Mouse (Mus musculus): ENCODE results near the gene Vasp. TPM values are rescaled to one million over a fixed set of nuclear protein-coding genes. Genes with fewer than 3 reads are reported as not detected.

Vasp gene
- 17.5 TPM for polyA plus RNA-seq (2014; fragmentation: Illumina TruSeq; extraction: RNeasy Lipid Tissue Mini Kit (QIAGEN cat#74804); ENCODE audit: low read depth, low replicate concordance)

GRCm38 (mm10) chr7:19271238-19272172 is at the start of gene Vasp:
Vasp (minus strand) TSS chr7:19271817.

GRCm38 (mm10) chr7:19309884-19310641 is 38.4 kb upstream of the Vasp start, which contains the start of gene Fosb:
Fosb (minus strand) TSS chr7:19310051.

GRCm38 (mm10) chr7:19282385-19282784 is 10.8 kb upstream of the Vasp start, which contains the start of gene Rtn2:
Rtn2 (plus strand) TSS chr7:19282624.

GRCm38 (mm10) chr7:19279581-19280114 is 8.0 kb upstream of the Vasp start, which contains the start of gene Ppm1n:
Ppm1n (minus strand) TSS chr7:19280064.

GRCm38 (mm10) chr7:19227883-19228792 is 43.5 kb downstream of the Vasp start, which contains the start of gene Opa3:
Opa3 (plus strand) TSS chr7:19228334.

GRCm38 (mm10) chr7:19211996-19212755 is 59.4 kb downstream of the Vasp start, which contains the start of gene Gpr4:
Gpr4 (plus strand) TSS chr7:19212538.

Other genes starting within 250 kb of the Vasp start
- not detected for gene Foxa3, start 248.3 kb downstream of the Vasp start, polyA plus RNA-seq (2014; fragmentation: Illumina TruSeq; extraction: RNeasy Lipid Tissue Mini Kit (QIAGEN cat#74804); ENCODE audit: low read depth, low replicate concordance)
- gene Sympk, start 247.4 kb downstream of the Vasp start, polyA plus RNA-seq (2014; fragmentation: Illumina TruSeq; extraction: RNeasy Lipid Tissue Mini Kit (QIAGEN cat#74804); ENCODE audit: low read depth, low replicate concordance), result 7.6 TPM
- not detected for gene Rsph6a, start 217.1 kb downstream of the Vasp start, polyA plus RNA-seq (2014; fragmentation: Illumina TruSeq; extraction: RNeasy Lipid Tissue Mini Kit (QIAGEN cat#74804); ENCODE audit: low read depth, low replicate concordance)
- gene Dmwd, start 195.6 kb downstream of the Vasp start, polyA plus RNA-seq (2014; fragmentation: Illumina TruSeq; extraction: RNeasy Lipid Tissue Mini Kit (QIAGEN cat#74804); ENCODE audit: low read depth, low replicate concordance), result 1.3 TPM
- 11.7 TPM for gene Dmpk, start 188.0 kb downstream of the Vasp start, polyA plus RNA-seq (2014; fragmentation: Illumina TruSeq; extraction: RNeasy Lipid Tissue Mini Kit (QIAGEN cat#74804); ENCODE audit: low read depth, low replicate concordance)
- 1.5 TPM for gene Six5, start 177.2 kb downstream of the Vasp start, polyA plus RNA-seq (2014; fragmentation: Illumina TruSeq; extraction: RNeasy Lipid Tissue Mini Kit (QIAGEN cat#74804); ENCODE audit: low read depth, low replicate concordance)
- not detected for gene Gm4969, start 153.4 kb downstream of the Vasp start, polyA plus RNA-seq (2014; fragmentation: Illumina TruSeq; extraction: RNeasy Lipid Tissue Mini Kit (QIAGEN cat#74804); ENCODE audit: low read depth, low replicate concordance)
- 0.82 TPM for gene Fbxo46, start 152.0 kb downstream of the Vasp start, polyA plus RNA-seq (2014; fragmentation: Illumina TruSeq; extraction: RNeasy Lipid Tissue Mini Kit (QIAGEN cat#74804); ENCODE audit: low read depth, low replicate concordance)
- 10.5 TPM for gene Qpctl, start 122.5 kb downstream of the Vasp start, polyA plus RNA-seq (2014; fragmentation: Illumina TruSeq; extraction: RNeasy Lipid Tissue Mini Kit (QIAGEN cat#74804); ENCODE audit: low read depth, low replicate concordance)
- 2.0 TPM for gene Snrpd2, start 122.1 kb downstream of the Vasp start, polyA plus RNA-seq (2014; fragmentation: Illumina TruSeq; extraction: RNeasy Lipid Tissue Mini Kit (QIAGEN cat#74804); ENCODE audit: low read depth, low replicate concordance)
- not detected for gene Gipr, start 105.7 kb downstream of the Vasp start, polyA plus RNA-seq (2014; fragmentation: Illumina TruSeq; extraction: RNeasy Lipid Tissue Mini Kit (QIAGEN cat#74804); ENCODE audit: low read depth, low replicate concordance)
- gene Eml2, start 95.4 kb downstream of the Vasp start, polyA plus RNA-seq (2014; fragmentation: Illumina TruSeq; extraction: RNeasy Lipid Tissue Mini Kit (QIAGEN cat#74804); ENCODE audit: low read depth, low replicate concordance), result not detected
- gene Gpr4, start 59.3 kb downstream of the Vasp start, polyA plus RNA-seq (2014; fragmentation: Illumina TruSeq; extraction: RNeasy Lipid Tissue Mini Kit (QIAGEN cat#74804); ENCODE audit: low read depth, low replicate concordance), result 5.4 TPM
- gene Opa3, start 43.5 kb downstream of the Vasp start, polyA plus RNA-seq (2014; fragmentation: Illumina TruSeq; extraction: RNeasy Lipid Tissue Mini Kit (QIAGEN cat#74804); ENCODE audit: low read depth, low replicate concordance), result 13.0 TPM
- not detected for gene Ppm1n, start 8.2 kb upstream of the Vasp start, polyA plus RNA-seq (2014; fragmentation: Illumina TruSeq; extraction: RNeasy Lipid Tissue Mini Kit (QIAGEN cat#74804); ENCODE audit: low read depth, low replicate concordance)
- 1.9 TPM for gene Rtn2, start 10.8 kb upstream of the Vasp start, polyA plus RNA-seq (2014; fragmentation: Illumina TruSeq; extraction: RNeasy Lipid Tissue Mini Kit (QIAGEN cat#74804); ENCODE audit: low read depth, low replicate concordance)
- gene Fosb, start 38.2 kb upstream of the Vasp start, polyA plus RNA-seq (2014; fragmentation: Illumina TruSeq; extraction: RNeasy Lipid Tissue Mini Kit (QIAGEN cat#74804); ENCODE audit: low read depth, low replicate concordance), result 1.3 TPM
- not detected for gene Ercc1, start 73.0 kb upstream of the Vasp start, polyA plus RNA-seq (2014; fragmentation: Illumina TruSeq; extraction: RNeasy Lipid Tissue Mini Kit (QIAGEN cat#74804); ENCODE audit: low read depth, low replicate concordance)
- 1.8 TPM for gene Cd3eap, start 87.7 kb upstream of the Vasp start, polyA plus RNA-seq (2014; fragmentation: Illumina TruSeq; extraction: RNeasy Lipid Tissue Mini Kit (QIAGEN cat#74804); ENCODE audit: low read depth, low replicate concordance)
- not detected for gene Ppp1r13l, start 87.9 kb upstream of the Vasp start, polyA plus RNA-seq (2014; fragmentation: Illumina TruSeq; extraction: RNeasy Lipid Tissue Mini Kit (QIAGEN cat#74804); ENCODE audit: low read depth, low replicate concordance)
- 0.41 TPM for gene Ercc2, start 110.2 kb upstream of the Vasp start, polyA plus RNA-seq (2014; fragmentation: Illumina TruSeq; extraction: RNeasy Lipid Tissue Mini Kit (QIAGEN cat#74804); ENCODE audit: low read depth, low replicate concordance)
- gene Klc3, start 132.3 kb upstream of the Vasp start, polyA plus RNA-seq (2014; fragmentation: Illumina TruSeq; extraction: RNeasy Lipid Tissue Mini Kit (QIAGEN cat#74804); ENCODE audit: low read depth, low replicate concordance), result not detected
- gene Ckm, start 133.0 kb upstream of the Vasp start, polyA plus RNA-seq (2014; fragmentation: Illumina TruSeq; extraction: RNeasy Lipid Tissue Mini Kit (QIAGEN cat#74804); ENCODE audit: low read depth, low replicate concordance), result 0.70 TPM
- gene Mark4, start 187.0 kb upstream of the Vasp start, polyA plus RNA-seq (2014; fragmentation: Illumina TruSeq; extraction: RNeasy Lipid Tissue Mini Kit (QIAGEN cat#74804); ENCODE audit: low read depth, low replicate concordance), result 2.2 TPM
- gene Exoc3l2, start 191.5 kb upstream of the Vasp start, polyA plus RNA-seq (2014; fragmentation: Illumina TruSeq; extraction: RNeasy Lipid Tissue Mini Kit (QIAGEN cat#74804); ENCODE audit: low read depth, low replicate concordance), result 1.2 TPM
- 9.3 TPM for gene Bloc1s3, start 236.6 kb upstream of the Vasp start, polyA plus RNA-seq (2014; fragmentation: Illumina TruSeq; extraction: RNeasy Lipid Tissue Mini Kit (QIAGEN cat#74804); ENCODE audit: low read depth, low replicate concordance)
- gene Trappc6a, start 236.6 kb upstream of the Vasp start, polyA plus RNA-seq (2014; fragmentation: Illumina TruSeq; extraction: RNeasy Lipid Tissue Mini Kit (QIAGEN cat#74804); ENCODE audit: low read depth, low replicate concordance), result not detected
- gene Nkpd1, start 246.0 kb upstream of the Vasp start, polyA plus RNA-seq (2014; fragmentation: Illumina TruSeq; extraction: RNeasy Lipid Tissue Mini Kit (QIAGEN cat#74804); ENCODE audit: low read depth, low replicate concordance), result not detected